Mouse (Mus musculus): ENCODE measurements around the gene Ptgis. TPM values are rescaled to one million over a fixed set of nuclear protein-coding genes. Genes with fewer than 3 reads are reported as not detected.
"Not testable (repeated sequence)": the region's sequence is repeated elsewhere in the genome, so short reads cannot be mapped to it uniquely, and the experiment has no call there.

The Ptgis gene
- total RNA-seq, 2 experiments from 2014 or later: 3.4 to 3.7 TPM

GRCm38 (mm10) chr2:167235338-167236018 lies 4.9 kb downstream of the Ptgis start:
- intact Hi-C loops (cut with DNase I): no loop called here
- no peak for DNase-seq

- intact Hi-C loops (cut with DNase I): no loop called here
Measured at GRCm38 (mm10) chr2:167233771-167234170, 6.6 kb downstream of the Ptgis start.

DNA sequence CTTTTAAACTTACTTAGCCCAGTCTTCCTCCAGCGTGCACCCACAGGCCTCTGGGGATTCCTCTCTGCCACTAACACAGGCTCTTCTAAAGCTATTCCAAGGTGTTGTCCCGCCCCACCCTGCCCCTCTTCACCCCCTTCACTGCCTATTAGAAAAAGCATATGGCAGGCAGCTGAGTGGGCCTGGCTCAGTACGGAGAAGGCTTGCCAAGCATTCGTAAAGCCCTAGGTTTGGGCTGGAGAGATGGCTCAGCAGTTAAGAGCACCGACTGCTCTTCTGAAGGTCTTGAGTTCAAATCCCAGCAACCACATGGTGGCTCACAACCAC lies 7.4 kb downstream of the Ptgis start:
- no peak for DNase-seq
- intact Hi-C loops (cut with DNase I): no loop called here

More at GRCm38 (mm10) chr2:167233771-167234170, 6.6 kb downstream of the Ptgis start:
- no peak for DNase-seq

DNA sequence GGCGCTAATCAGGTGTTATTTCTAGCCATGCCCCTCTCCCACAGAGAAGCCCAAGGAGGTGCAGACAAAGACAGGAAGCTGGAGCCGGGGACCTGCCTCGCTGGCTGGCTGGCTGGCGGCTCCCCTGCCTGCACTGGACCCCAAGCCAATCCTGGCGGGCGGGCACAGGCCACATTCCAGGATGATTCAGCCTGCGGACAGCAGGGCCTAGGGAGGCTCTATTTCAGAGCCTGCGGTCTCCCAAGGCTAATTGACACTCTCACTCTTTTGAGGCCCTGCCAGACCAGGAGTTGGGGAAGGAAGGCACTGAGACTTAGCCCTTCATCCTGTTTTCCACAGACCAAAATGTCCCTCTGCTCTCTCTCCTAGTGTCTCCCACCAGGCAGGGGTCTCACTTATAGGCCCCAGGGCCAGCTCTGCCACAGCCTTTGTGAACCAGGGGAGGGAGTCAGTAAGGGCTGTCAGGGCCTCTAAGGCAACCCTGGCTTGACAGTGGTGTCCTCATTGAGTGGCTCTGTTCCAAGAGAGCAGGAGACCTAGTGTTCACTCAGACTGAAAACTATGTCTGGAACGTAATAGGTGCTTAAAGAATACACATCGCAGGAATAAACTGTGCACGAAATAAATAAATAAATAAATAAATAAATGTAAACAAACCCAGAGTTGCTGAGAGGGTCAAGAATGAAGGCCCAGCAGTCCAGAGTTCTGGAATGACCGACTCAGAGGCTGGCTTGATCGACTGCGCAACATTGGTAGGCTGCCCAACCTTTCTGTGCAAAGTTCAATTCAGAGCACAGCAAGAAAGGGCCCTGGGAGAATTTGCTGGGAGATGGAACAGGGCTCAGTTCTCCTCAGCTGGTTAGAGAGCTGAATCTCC lies 8.0 kb downstream of the Ptgis start:
- intact Hi-C loops (cut with DNase I): no loop called here
- peak; percentile 64 to 66 for DNase-seq

- intact Hi-C loops (cut with DNase I): no loop called here
- no peak for DNase-seq
Measured at GRCm38 (mm10) chr2:167230554-167230953, 9.8 kb downstream of the Ptgis start.

DNA sequence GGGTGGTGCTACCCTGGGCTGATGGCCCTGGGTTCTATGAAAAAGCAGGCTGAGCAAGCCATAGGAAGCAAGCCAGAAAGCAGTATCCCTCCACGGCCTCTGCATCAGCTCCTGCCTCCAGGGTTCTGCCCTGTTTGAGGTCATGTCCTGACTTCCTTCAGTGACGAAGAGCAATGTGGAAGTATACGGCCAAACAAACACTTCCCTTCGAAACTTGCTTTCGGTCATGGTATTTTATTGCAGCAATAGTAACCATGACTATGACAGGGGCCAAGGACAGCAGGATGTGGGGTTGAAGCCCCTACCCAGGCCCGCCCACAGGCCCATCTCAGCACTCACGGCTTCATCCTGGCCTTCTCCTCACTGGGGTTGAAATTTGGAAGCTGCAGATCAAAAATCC lies 15.5 kb downstream of the Ptgis start:
- DNase-seq: no peak
- intact Hi-C loops (cut with DNase I): loop anchor here (5.0 kb wide), 2 partner anchors 192 to 232 kb away; no protein-coding TSS in a partner anchor

DNA sequence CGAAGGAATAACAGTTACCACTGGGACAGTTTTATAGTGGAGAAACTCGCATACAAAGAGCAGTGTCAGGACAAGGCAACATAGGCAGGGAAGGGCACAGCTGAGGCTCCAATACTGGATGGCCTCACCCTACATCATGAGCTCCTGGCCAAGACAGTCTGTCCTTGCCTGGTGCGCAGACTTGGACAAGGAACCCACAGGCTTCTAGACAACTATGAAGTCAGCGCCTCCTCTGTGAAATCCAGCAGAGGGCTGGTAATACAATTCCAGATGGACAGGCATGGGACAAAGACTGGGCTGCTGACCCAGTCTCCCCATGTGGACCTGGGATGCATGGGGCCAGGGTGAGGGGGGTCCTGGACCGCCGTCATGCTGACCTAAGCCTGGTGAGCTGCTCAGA lies 16.2 kb downstream of the Ptgis start:
- intact Hi-C loops (cut with DNase I): loop anchor here (5.0 kb wide), 2 partner anchors 193 to 233 kb away; no protein-coding TSS in a partner anchor
- no peak for DNase-seq

- intact Hi-C loops (cut with DNase I): loop anchor here (1.0 to 5.0 kb wide), 3 partner anchors 58 to 235 kb away; no protein-coding TSS in a partner anchor
- DNase-seq: peak; percentile 62 to 68
Measured at GRCm38 (mm10) chr2:167222152-167222551, 18.3 kb downstream of the Ptgis start.

- no peak for DNase-seq
- intact Hi-C loops (cut with DNase I): loop anchor here (5.0 kb wide), 2 partner anchors 196 to 236 kb away; no protein-coding TSS in a partner anchor
Measured at GRCm38 (mm10) chr2:167221159-167221845, 19.1 kb downstream of the Ptgis start.

DNA sequence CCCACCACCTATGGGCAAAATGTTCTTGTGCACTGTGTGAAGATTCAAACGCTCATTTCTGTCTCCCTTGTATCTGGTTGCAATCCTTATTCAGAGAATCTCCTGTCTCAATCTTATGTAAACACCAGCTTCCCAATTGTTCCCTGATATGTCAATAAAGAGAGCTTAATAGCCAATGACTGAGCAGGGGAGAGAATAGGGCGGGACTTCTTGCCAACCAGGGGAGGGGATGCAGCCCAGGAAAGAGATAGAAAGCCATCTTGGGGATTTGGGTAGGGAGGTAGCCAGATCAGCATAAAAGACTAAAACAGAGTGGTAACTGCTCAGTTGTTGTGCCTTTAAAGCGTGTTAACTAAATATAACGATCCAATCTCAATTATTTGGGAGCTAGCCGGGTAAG lies 19.7 kb downstream of the Ptgis start:
- intact Hi-C loops (cut with DNase I): loop anchor here (5.0 kb wide), 2 partner anchors 197 to 237 kb away; no protein-coding TSS in a partner anchor
- DNase-seq: no peak

DNA sequence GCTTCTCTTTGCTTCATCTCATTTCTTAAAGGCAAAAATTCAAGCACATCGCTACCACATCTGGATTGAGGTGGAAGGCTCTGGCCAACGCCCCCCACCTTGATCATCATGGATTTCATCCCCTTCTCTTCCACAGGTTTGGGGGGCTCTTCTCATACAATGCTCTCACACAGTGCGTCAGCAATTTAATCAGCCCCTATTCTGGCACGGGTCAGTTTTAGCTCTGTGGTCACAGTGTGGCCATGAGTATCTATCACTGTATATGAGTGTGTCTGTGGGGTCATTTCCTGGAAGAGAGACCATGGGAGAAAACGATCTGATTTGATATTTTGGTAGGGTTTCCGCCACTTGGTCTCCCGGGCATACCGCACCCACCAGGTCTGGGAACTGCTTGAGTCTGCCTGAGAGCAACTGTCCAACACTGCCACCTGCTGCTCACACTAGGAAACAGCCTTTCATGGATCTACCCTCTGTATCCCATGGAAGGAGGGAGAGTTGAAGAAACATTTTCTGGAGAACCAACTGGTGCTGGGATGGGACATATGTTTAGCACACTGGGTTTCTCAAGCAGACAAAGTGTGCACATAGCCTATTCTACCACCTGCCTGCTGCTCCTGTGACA lies 21.1 kb downstream of the Ptgis start:
- DNase-seq: peak; percentile 77
- intact Hi-C loops (cut with DNase I): loop anchor here (1.0 to 2.0 kb wide), 2 partner anchors 24 to 147 kb away; no protein-coding TSS in a partner anchor

GRCm38 (mm10) chr2:167213666-167214065 lies 26.7 kb downstream of the Ptgis start:
- intact Hi-C loops (cut with DNase I): no loop called here
- no peak for DNase-seq

DNA sequence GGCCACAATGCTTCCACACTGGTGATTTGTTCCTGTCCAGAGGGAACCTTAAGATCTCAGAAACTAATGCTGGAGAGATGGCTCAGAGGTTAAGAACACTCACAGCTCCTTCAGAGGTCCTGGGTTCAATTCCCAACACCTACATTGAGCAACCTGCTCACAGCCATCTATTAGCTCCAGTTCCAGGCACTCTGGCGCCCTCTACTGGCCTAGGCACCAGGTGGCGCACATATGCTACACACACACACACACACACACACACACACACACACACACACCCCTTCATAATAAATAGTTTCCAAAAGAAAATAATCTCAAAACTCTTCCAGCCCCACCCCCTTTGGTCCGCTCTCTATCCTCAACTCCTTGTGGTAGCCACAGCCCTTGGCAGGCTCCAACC lies 27.3 kb downstream of the Ptgis start:
- intact Hi-C loops (cut with DNase I): no loop called here
- no peak for DNase-seq

DNA sequence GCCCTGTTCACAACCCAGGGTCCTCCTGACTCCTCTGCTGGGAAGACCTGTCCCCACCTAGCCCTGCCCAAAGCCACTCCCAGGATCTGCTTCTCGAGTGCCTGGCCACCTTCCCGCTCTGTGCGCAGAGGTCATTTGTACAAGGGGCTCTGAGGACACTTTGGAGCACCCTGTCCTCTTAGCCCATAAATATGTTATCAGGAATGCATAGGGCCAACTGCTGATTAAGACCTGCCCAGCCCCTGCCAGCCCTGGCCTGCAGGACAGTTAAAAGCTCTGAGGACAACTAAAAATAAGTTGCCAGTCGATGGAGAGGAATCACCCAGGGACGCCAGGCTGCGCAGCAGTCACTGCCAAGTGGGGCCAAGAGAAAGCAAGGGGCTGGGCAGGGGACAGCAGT lies 27.9 kb downstream of the Ptgis start:
- intact Hi-C loops (cut with DNase I): no loop called here
- no peak for DNase-seq

- DNase-seq: no peak
- intact Hi-C loops (cut with DNase I): no loop called here
Measured at GRCm38 (mm10) chr2:167212089-167212488, 28.3 kb downstream of the Ptgis start.

GRCm38 (mm10) chr2:167209900-167210299 lies 30.5 kb downstream of the Ptgis start:
- intact Hi-C loops (cut with DNase I): no loop called here

DNA sequence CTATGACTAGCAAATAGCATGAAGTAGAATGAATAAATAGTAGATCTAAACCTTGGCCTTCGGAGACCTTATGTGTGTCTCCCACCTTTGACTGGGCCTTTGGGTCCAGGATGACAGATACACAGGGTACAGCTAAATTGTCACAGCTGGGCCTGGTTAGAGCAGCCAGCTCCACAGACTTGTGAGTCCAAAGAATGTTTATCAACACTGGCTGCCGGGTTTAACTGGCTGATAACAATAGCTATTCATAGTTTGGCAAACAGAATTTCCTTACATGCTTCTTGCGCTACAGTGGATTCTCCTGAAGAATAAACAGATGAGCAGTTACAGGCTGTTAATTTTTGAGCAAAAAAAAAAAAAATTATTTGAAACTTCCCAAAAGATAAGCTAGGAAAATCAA lies 31.4 kb downstream of the Ptgis start:
- intact Hi-C loops (cut with DNase I): no loop called here
- no peak for DNase-seq

More at GRCm38 (mm10) chr2:167209900-167210299, 30.5 kb downstream of the Ptgis start:
- no peak for DNase-seq

- no peak for DNase-seq
- intact Hi-C loops (cut with DNase I): no loop called here
Measured at GRCm38 (mm10) chr2:167205918-167206629, 34.3 kb downstream of the Ptgis start.

GRCm38 (mm10) chr2:167204686-167205085 lies 35.7 kb downstream of the Ptgis start:
- intact Hi-C loops (cut with DNase I); DNase-seq: not testable (repeated sequence)

All from gastrocnemius, postnatal 36 days (tissue).